12 mouse cellular contexts compared by ENCODE assay signal in the genomic region with DNA sequence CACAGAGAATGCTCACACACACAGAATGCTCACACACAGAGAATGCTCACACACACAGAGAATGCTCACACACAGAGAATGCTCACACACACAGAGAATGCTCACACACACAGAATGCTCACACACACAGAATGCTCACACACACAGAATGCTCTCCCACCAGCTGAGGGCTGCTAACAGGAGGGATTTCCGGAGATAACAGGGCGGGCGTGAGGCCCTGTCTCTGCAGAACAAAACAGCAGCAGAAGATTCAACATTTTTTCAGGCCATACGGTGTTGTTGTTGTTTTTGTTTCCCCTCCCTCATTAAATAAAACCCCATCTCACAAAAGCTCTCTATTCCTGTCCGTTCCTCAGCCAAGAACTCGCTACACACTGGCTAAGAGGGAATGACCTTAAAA. TPM values are rescaled to one million over a fixed set of nuclear protein-coding genes. Genes with fewer than 3 reads are reported as not detected.
"Had no signal": no experiment of that assay in that cellular context is flagged by ENCODE, and none has a peak within 500 bp of the region (broad histone marks: within the 10 kb centered on the region; RNA-seq: fewer than 3 reads in every experiment).

No protein-coding gene starts in this region.

RNA-seq across cellular contexts. Expression of a gene that starts 55.8 kb away (rescaled TPM):
- total RNA-seq: layer of hippocampus, adult 8-10 months; layer of hippocampus, postnatal 14 days; left cerebral cortex, adult 18-20 months; left cerebral cortex, postnatal 10 days; left cerebral cortex, postnatal 4 days; megakaryocyte progenitor cell, adult 5-6 weeks had no signal
- polyA plus RNA-seq: large intestine, adult 2 months; liver, embryonic 11.5 days; liver, embryonic 15.5 days; midbrain, embryonic 14.5 days; myocyte; small intestine, adult 2 months had no signal
